Mouse (Mus musculus) splenic B cell, adult 2 months (primary cell): ENCODE results near the gene Mypn.

Source experiments
- DNase-seq: peaks from one replicate; pipeline ENCODE4 v3.0.0-alpha.2; 2011; ENCODE audit warnings: low read depth, low spot score
- H3K27me3 ChIP-seq: 2 replicates; pipeline ENCODE4 v1.6.1; 2012; ENCODE audit warnings: mild to moderate bottlenecking, low read length, moderate library complexity, mixed read lengths; ENCODE audit not compliant: control insufficient read depth, poor library complexity, insufficient read depth, severe bottlenecking
- H3K36me3 ChIP-seq: 2 replicates; pipeline ENCODE4 v1.6.1; 2012; ENCODE audit warnings: mild to moderate bottlenecking, low read length, moderate library complexity, mixed read lengths; ENCODE audit not compliant: control insufficient read depth, poor library complexity, insufficient read depth, severe bottlenecking

The Mypn gene

DNA sequence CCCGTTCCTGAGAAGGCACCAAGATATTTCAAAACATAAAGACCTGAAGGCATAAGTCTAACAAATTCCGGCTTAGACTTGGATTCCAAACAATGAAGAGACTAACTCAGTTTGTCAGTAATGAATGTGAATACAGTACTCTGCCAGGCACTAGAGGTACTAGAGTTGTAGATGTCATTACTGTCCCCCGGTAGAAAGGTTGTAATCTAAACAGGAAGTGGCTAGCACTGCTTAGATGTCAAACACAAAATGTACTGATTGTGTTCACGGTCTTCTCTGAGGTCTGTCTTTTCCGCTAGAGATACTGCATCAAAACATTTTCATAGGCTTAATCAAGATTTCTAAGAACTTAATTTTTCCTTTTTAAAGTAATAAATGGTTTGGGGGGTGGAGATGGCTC, 27.9 kb upstream of the Mypn start:
- no peaks in the 10 kb centered on the region for H3K36me3 ChIP-seq
- no peak for DNase-seq
- no peaks in the 10 kb centered on the region; the same call in 1 of the 2 replicates for H3K27me3 ChIP-seq

- no peak for DNase-seq
- Histone ChIP-seq H3K36me3 (no peaks in the 10 kb centered on the region), H3K27me3 (no peaks in the 10 kb centered on the region; the same call in 1 of the 2 replicates)
These were observed 27.1 kb upstream of the Mypn start for GRCm38 (mm10) chr10:63230854-63231253.

- DNase-seq: no peak
- H3K27me3 ChIP-seq: no peaks in the 10 kb centered on the region; the same call in 1 of the 2 replicates
- H3K36me3 ChIP-seq: no peaks in the 10 kb centered on the region
These were observed 26.5 kb upstream of the Mypn start for GRCm38 (mm10) chr10:63230266-63230665.

- DNase-seq: no peak
- Histone ChIP-seq H3K36me3 (no peaks in the 10 kb centered on the region), H3K27me3 (no peaks in the 10 kb centered on the region)
These were observed 20.6 kb upstream of the Mypn start for GRCm38 (mm10) chr10:63224341-63224740.

- no peak for DNase-seq
- H3K36me3 ChIP-seq: no peaks in the 10 kb centered on the region
- H3K27me3 ChIP-seq: no peaks in the 10 kb centered on the region
These were observed 17.5 kb upstream of the Mypn start for GRCm38 (mm10) chr10:63221081-63221783.

DNA sequence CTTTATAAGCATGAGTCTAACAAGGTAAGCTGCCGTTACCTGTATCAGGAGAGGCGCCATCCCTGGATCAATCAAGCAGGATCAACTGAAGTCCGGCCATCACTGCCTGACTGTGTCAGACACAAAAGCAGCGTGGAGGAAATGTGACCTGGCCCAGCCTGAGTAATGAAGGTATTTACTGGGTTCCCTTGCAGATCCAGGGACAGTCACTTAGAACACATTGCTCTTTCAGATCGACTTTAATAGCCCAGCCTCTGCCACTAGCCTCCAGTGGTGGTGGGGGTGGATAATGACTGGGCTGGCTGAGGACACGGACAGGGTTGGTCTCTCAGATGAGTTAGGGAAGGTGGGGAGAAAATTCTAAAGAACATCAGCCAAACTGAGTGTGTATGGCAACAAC, 5.1 kb upstream of the Mypn start:
- Histone ChIP-seq H3K27me3 (no peaks in the 10 kb centered on the region), H3K36me3 (no peaks in the 10 kb centered on the region)
- no peak for DNase-seq

GRCm38 (mm10) chr10:63203002-63203401, 750 bp downstream of the Mypn start:
- H3K36me3 ChIP-seq: no peaks in the 10 kb centered on the region
- no peaks in the 10 kb centered on the region for H3K27me3 ChIP-seq

GRCm38 (mm10) chr10:63201534-63201933, 2.2 kb downstream of the Mypn start:
- H3K27me3 ChIP-seq: no peaks in the 10 kb centered on the region
- H3K36me3 ChIP-seq: no peaks in the 10 kb centered on the region
- DNase-seq: no peak

More at GRCm38 (mm10) chr10:63203002-63203401, 750 bp downstream of the Mypn start:
- DNase-seq: no peak

DNA sequence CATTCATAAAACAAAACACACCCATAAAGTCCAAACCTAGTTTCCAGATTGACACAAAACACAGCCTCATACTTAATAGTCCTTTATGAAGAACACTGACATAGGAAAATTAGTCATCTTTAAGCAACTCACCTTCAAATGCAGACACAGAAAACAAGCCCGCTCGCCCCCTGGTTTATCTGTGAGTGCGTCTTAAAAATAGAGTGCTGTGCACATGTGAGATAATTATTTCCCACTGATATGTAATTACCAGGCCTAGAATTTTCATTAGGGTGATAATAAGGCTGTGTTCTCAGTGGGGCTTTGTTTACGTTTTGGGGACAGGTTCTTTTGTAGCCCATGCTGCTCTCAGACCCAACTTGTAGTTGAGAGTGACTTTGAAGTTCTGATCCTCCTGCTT, 4.7 kb downstream of the Mypn start:
- DNase-seq: no peak
- Histone ChIP-seq H3K27me3 (no peaks in the 10 kb centered on the region), H3K36me3 (no peaks in the 10 kb centered on the region)

DNA sequence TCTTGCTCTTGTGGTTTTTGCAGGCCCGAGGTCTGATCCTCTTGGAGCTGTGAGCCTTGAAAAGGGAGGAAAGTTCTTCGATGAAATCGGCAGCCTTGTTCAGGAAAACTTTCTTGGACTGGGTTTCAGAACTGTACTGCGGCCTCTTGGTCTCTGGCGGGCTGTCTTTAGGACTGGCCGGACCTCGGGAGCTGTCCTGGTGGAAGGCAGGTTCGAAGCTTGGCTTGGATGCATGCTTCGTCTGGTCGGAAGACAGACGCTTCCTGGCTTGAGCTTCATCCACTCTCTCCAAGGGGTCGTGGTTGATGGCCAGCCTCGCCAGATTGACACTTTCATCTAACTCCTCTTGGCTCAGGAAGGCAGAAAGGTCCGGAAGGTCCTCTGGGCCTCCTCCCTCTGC, 11.0 kb downstream of the Mypn start:
- Histone ChIP-seq H3K36me3 (no peaks in the 10 kb centered on the region), H3K27me3 (no peaks in the 10 kb centered on the region)
- DNase-seq: no peak

- H3K27me3 ChIP-seq: no peaks in the 10 kb centered on the region
- no peaks in the 10 kb centered on the region for H3K36me3 ChIP-seq
- DNase-seq: no peak
These were observed 11.5 kb downstream of the Mypn start for GRCm38 (mm10) chr10:63192276-63192675.

- no peak for DNase-seq
- H3K27me3 ChIP-seq: no peaks in the 10 kb centered on the region
These were observed 19.3 kb downstream of the Mypn start for GRCm38 (mm10) chr10:63184451-63184850.

DNA sequence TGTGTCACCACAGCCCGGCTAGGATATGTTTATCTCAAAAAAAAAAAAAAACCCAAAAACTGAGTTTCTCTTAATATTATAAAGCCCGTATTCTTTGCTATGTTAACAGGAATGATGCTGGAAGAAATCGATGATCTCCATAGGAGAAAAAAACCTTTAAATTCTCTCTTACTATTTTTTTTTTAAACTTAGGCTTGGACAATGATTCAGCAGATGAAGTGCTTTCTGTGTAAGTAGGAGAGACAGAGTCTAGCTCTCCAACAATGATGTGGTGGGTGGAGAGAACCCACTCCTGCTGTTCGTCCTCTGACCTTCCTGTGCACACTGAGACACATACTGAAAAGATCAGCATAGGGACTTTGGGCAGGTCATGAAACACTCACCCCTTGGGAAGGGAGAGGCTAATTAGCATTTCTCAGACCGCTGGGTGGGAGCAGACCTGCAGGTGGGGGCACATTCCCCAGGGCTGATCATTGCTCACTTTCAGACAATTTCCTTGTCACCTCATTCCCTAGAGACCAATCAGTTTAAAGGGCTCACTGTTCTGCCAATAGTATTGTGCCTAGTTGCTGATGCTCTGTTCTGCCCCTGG, 21.5 kb downstream of the Mypn start:
- Histone ChIP-seq H3K27me3 (no peaks in the 10 kb centered on the region), H3K36me3 (no peaks in the 10 kb centered on the region)
- DNase-seq: no peak

More at GRCm38 (mm10) chr10:63184451-63184850, 19.3 kb downstream of the Mypn start:
- no peaks in the 10 kb centered on the region for H3K36me3 ChIP-seq

- Histone ChIP-seq H3K27me3 (no peaks in the 10 kb centered on the region), H3K36me3 (no peaks in the 10 kb centered on the region)
- DNase-seq: no peak
These were observed 22.6 kb downstream of the Mypn start for GRCm38 (mm10) chr10:63181166-63181565.

- no peaks in the 10 kb centered on the region for H3K27me3 ChIP-seq
- no peaks in the 10 kb centered on the region for H3K36me3 ChIP-seq
- no peak for DNase-seq
These were observed 24.2 kb downstream of the Mypn start for GRCm38 (mm10) chr10:63179524-63179923.
